In genomic region chrX:73321029-73321428, GRCm38 (mm10) we compare ENCODE assay signal across 23 mouse cellular contexts. TPM values are rescaled to one million over a fixed set of nuclear protein-coding genes. Genes with fewer than 3 reads are reported as not detected.
"Had no signal": no experiment of that assay in that cellular context is flagged by ENCODE, and none has a peak within 500 bp of the region (broad histone marks: within the 10 kb centered on the region; RNA-seq: fewer than 3 reads in every experiment).

No protein-coding gene starts in this region.

- H3K27me3 ChIP-seq: neural tube, embryonic 15.5 days; stomach, embryonic 15.5 days had no signal

- H3K4me2 ChIP-seq: neural tube, embryonic 15.5 days; stomach, embryonic 15.5 days had no signal

- H3K4me1 ChIP-seq: neural tube, embryonic 15.5 days; stomach, embryonic 15.5 days had no signal

- DNase-seq: retina, postnatal 1 day; right cerebral cortex, adult 18-20 months; right cerebral cortex, postnatal 14 days; right cerebral cortex, postnatal 25 days; right cerebral cortex, postnatal 4 days; spleen, adult 18-20 months; thymus, adult 18-20 months; thymus, adult 2 months; thymus, postnatal 14 days; thymus, postnatal 25 days; thymus, postnatal 36 days; thymus, postnatal 4 days had no signal

- H3K9me3 ChIP-seq: neural tube, embryonic 15.5 days; stomach, embryonic 15.5 days had no signal

- H3K27ac ChIP-seq: neural tube, embryonic 15.5 days; stomach, embryonic 15.5 days; stomach, postnatal 0 days had no signal

- H3K4me3 ChIP-seq: neural tube, embryonic 15.5 days; stomach, embryonic 15.5 days had no signal

- H3K9ac ChIP-seq: neural tube, embryonic 15.5 days; stomach, embryonic 15.5 days had no signal

- H3K36me3 ChIP-seq: neural tube, embryonic 15.5 days; stomach, embryonic 15.5 days had no signal

RNA-seq across cellular contexts. Expression of gene Gm45015, which starts 15.6 kb away (rescaled TPM):
- total RNA-seq: neutrophil, adult 5-6 weeks had no signal
- polyA plus RNA-seq: neural tube, embryonic 14.5 days; neural tube, embryonic 15.5 days; small intestine, adult 2 months; spleen, adult 2 months; stomach, embryonic 14.5 days; stomach, embryonic 15.5 days; stomach, embryonic 16.5 days; stomach, postnatal 0 days; thymus, adult 2 months; thymus, postnatal 0 days; urinary bladder, adult 2 months had no signal

RNA-seq across cellular contexts. Expression of gene Xlr5a, which starts 28.3 kb away (rescaled TPM):
- total RNA-seq: neutrophil, adult 5-6 weeks had no signal
- polyA plus RNA-seq: neural tube, embryonic 14.5 days; neural tube, embryonic 15.5 days; small intestine, adult 2 months; spleen, adult 2 months; stomach, embryonic 15.5 days; stomach, postnatal 0 days had no signal

RNA-seq across cellular contexts. Expression of gene Xlr5c, which starts 28.3 kb away (rescaled TPM):
- total RNA-seq: neutrophil, adult 5-6 weeks had no signal
- polyA plus RNA-seq: neural tube, embryonic 14.5 days; neural tube, embryonic 15.5 days; small intestine, adult 2 months; spleen, adult 2 months; stomach, embryonic 14.5 days; stomach, embryonic 15.5 days; stomach, embryonic 16.5 days; stomach, postnatal 0 days; thymus, adult 2 months; urinary bladder, adult 2 months had no signal

RNA-seq across cellular contexts. Expression of gene Xlr3c, which starts 55.8 kb away (rescaled TPM):
- total RNA-seq: neutrophil, adult 5-6 weeks had no signal
- polyA plus RNA-seq: neural tube, embryonic 14.5 days; small intestine, adult 2 months; spleen, adult 2 months; stomach, embryonic 14.5 days; stomach, embryonic 15.5 days; stomach, embryonic 16.5 days; stomach, postnatal 0 days; thymus, adult 2 months; thymus, postnatal 0 days; urinary bladder, adult 2 months had no signal
